Mouse (Mus musculus): ENCODE data around the gene Sf3b5. TPM values are rescaled to one million over a fixed set of nuclear protein-coding genes. Genes with fewer than 3 reads are reported as not detected.

Sf3b5 gene
- polyA plus RNA-seq, 1 experiment from 2014 or later: 25.3 TPM

DNA sequence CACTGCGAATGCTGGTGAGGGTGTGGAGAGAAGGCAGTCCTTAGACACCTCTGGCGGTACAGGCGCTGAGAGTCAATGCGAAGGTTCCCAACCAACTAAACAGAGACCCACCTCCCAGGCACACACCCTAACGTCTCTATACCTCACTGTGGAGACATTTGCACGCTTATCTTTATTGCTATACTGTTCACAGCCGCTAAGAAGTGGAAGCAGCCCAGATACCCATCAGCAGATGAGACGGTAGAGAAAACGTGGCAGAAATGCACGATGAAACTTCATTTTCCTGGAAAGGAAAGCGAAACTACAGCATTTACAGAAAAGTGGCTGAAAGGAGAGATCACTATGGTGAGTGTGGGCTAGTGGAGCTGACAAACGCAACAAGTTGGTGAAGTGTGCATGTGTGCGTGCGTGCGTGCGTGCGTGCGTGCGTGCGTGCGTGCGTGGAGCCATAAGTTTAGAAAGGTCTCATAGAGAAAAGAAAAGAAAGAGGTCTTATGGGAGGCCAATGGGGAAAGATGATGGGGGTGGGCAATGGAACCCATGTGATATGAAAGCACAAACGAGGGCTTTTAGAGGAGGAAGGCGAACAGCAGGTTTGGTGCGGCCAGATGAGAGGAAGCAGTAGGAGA lies 11.6 kb upstream of the Sf3b5 start:
- no peak for ATAC-seq

DNA sequence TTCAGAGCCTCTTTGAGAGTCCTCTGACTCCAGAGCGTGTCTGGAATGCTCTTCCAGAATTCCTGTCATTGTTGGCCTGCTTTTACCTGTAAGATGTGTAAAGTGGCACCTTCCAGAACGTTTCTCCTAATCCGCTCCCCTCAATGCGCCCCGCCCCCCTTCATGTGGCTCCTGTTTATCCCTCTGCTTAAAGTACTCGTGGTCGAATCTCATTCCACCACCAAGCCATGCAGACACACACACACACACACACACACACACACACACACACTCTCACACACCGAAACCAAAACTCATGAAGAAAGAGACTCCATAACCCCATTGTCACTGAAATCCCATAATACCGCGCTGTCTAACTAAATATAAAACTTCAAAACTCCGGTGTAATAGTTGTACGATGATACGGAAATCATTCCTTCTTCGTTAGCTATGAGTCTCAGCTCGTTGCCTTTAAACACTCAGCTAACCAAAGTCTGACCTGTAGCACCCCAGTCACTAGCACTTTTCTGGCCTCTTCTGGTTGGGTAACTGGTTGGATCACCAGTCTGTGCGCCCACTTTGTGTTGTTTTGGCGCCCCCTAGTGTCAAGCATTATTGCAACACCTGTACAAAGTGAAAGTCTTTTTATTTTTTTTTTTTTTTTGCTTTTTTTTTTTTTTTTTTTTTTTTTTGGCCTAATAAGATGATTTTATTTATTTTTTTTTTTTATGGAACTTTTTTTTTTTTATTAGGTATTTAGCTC lies 8.2 kb upstream of the Sf3b5 start:
- Histone ChIP-seq H3K4me2 (ENCODE audit: low read length) (no peak overlapping the region), H3K4me3 (ENCODE audit: low read length) (no peak overlapping the region), H3K9me3 (ENCODE audit: control insufficient read depth, low read length) (no peaks in the 10 kb centered on the region), H3K27ac (ENCODE audit: low read depth, low read length) (no peak overlapping the region), H3K27me3 (replicated peaks; ENCODE audit: control insufficient read depth, insufficient read depth, low read length) (no peaks in the 10 kb centered on the region), H3K9ac (ENCODE audit: low read depth, low read length) (no peak overlapping the region), H3K4me1 (ENCODE audit: control insufficient read depth, insufficient read depth, low read depth, low read length) (no peaks in the 10 kb centered on the region), H3K36me3 (ENCODE audit: control insufficient read depth, insufficient read depth, low read length) (no peaks in the 10 kb centered on the region)
- peak; percentile 77 for ATAC-seq
- 46% methylated on average over 17 of the region's 17 CpGs for WGBS

More for the DNA sequence above, 11.6 kb upstream of the Sf3b5 start:
- Histone ChIP-seq H3K9me3 (ENCODE audit: control insufficient read depth, low read length) (no peaks in the 10 kb centered on the region), H3K9ac (ENCODE audit: low read depth, low read length) (no peak overlapping the region), H3K36me3 (ENCODE audit: control insufficient read depth, insufficient read depth, low read length) (no peaks in the 10 kb centered on the region), H3K27ac (ENCODE audit: low read depth, low read length) (no peak overlapping the region), H3K4me1 (ENCODE audit: control insufficient read depth, insufficient read depth, low read depth, low read length) (no peaks in the 10 kb centered on the region), H3K27me3 (replicated peaks; ENCODE audit: control insufficient read depth, insufficient read depth, low read length) (no peaks in the 10 kb centered on the region), H3K4me2 (ENCODE audit: low read length) (no peak overlapping the region), H3K4me3 (ENCODE audit: low read length) (no peak overlapping the region)
- WGBS: 88% methylated on average over 25 of the region's 25 CpGs

GRCm38 (mm10) chr10:13007876-13008736 lies 3.0 kb downstream of the Sf3b5 start:
- Histone ChIP-seq H3K9me3 (ENCODE audit: control insufficient read depth, low read length) (no peaks in the 10 kb centered on the region), H3K4me2 (ENCODE audit: low read length) (peak overlapping the region; percentile 98), H3K27ac (ENCODE audit: low read depth, low read length) (peak overlapping the region; percentile 78), H3K9ac (ENCODE audit: low read depth, low read length) (peak overlapping the region; percentile 79), H3K36me3 (ENCODE audit: control insufficient read depth, insufficient read depth, low read length) (no peaks in the 10 kb centered on the region), H3K27me3 (replicated peaks; ENCODE audit: control insufficient read depth, insufficient read depth, low read length) (no peaks in the 10 kb centered on the region), H3K4me3 (ENCODE audit: low read length) (peak overlapping the region; percentile 93), H3K4me1 (ENCODE audit: control insufficient read depth, insufficient read depth, low read depth, low read length) (peaks cover 11% of the 10 kb centered on the region)
- 4% methylated on average over 51 of the region's 52 CpGs for WGBS
- ATAC-seq: peak; percentile 100

DNA sequence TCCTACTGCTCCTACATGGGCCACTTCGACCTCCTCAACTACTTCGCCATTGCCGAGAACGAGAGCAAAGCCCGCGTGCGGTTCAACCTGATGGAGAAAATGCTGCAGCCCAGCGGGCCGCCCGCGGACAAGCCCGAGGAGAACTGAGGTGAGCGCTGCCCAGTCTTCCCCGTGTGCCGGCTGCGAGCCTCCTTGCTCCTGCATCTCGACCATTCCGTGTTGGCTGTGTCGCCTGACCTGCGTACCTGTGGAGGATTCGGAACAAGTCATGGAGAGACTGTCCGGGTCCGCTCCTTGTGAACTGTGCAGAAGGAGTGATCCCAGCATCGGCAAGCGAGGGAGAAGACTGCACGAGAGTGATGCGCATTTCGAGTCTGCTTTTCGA lies 3.6 kb downstream of the Sf3b5 start:
- 1% methylated on average over 29 of the region's 29 CpGs for WGBS

GRCm38 (mm10) chr10:13014026-13014425 lies 8.9 kb downstream of the Sf3b5 start:
- H3K4me2 ChIP-seq (ENCODE audit: low read length): no peak overlapping the region
- no peaks in the 10 kb centered on the region for H3K9me3 ChIP-seq (ENCODE audit: control insufficient read depth, low read length)
- 67% methylated on average over 7 of the region's 7 CpGs for WGBS
- H3K36me3 ChIP-seq (ENCODE audit: control insufficient read depth, insufficient read depth, low read length): no peaks in the 10 kb centered on the region
- no peak for ATAC-seq
- H3K27ac ChIP-seq (ENCODE audit: low read depth, low read length): no peak overlapping the region
- no peaks in the 10 kb centered on the region for H3K27me3 ChIP-seq (replicated peaks; ENCODE audit: control insufficient read depth, insufficient read depth, low read length)
- no peak overlapping the region for H3K9ac ChIP-seq (ENCODE audit: low read depth, low read length)
- H3K4me3 ChIP-seq (ENCODE audit: low read length): no peak overlapping the region
- peaks cover 11% of the 10 kb centered on the region for H3K4me1 ChIP-seq (ENCODE audit: control insufficient read depth, insufficient read depth, low read depth, low read length)

More for the DNA sequence above, 3.6 kb downstream of the Sf3b5 start:
- Histone ChIP-seq H3K9me3 (ENCODE audit: control insufficient read depth, low read length) (no peaks in the 10 kb centered on the region), H3K36me3 (ENCODE audit: control insufficient read depth, insufficient read depth, low read length) (no peaks in the 10 kb centered on the region), H3K9ac (ENCODE audit: low read depth, low read length) (peak overlapping the region; percentile 79), H3K27me3 (replicated peaks; ENCODE audit: control insufficient read depth, insufficient read depth, low read length) (no peaks in the 10 kb centered on the region), H3K4me3 (ENCODE audit: low read length) (peak overlapping the region; percentile 93), H3K4me1 (ENCODE audit: control insufficient read depth, insufficient read depth, low read depth, low read length) (peaks cover 11% of the 10 kb centered on the region), H3K27ac (ENCODE audit: low read depth, low read length) (peak overlapping the region; percentile 78), H3K4me2 (ENCODE audit: low read length) (peak overlapping the region; percentile 98)
- no peak for ATAC-seq

DNA sequence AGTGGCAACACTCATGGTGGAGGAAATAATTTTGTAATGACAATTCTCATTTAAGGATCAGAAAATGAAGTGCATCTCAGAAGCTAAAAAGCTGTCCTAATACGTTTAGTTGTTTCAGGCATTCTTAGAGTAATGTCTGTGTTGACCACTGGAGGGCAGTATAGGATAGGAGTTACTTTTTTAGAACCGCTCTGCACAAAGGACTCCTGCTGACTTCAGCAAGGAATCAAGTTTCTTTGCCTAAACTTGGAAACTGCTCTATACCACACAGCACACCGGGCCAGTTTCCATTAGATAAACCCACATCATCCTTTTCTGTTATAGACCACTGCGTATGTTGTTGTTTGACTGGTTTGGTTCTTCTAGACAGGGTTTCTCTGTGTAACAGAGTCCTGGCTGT lies 11.4 kb downstream of the Sf3b5 start:
- Histone ChIP-seq H3K27me3 (replicated peaks; ENCODE audit: control insufficient read depth, insufficient read depth, low read length) (no peaks in the 10 kb centered on the region), H3K9me3 (ENCODE audit: control insufficient read depth, low read length) (no peaks in the 10 kb centered on the region), H3K4me1 (ENCODE audit: control insufficient read depth, insufficient read depth, low read depth, low read length) (no peaks in the 10 kb centered on the region), H3K4me3 (ENCODE audit: low read length) (no peak overlapping the region), H3K4me2 (ENCODE audit: low read length) (no peak overlapping the region), H3K27ac (ENCODE audit: low read depth, low read length) (no peak overlapping the region), H3K9ac (ENCODE audit: low read depth, low read length) (no peak overlapping the region), H3K36me3 (ENCODE audit: control insufficient read depth, insufficient read depth, low read length) (no peaks in the 10 kb centered on the region)
- 23% methylated on average over 4 of the region's 4 CpGs for WGBS
- peak; percentile 74 for ATAC-seq

GRCm38 (mm10) chr10:13018510-13018909 lies 13.4 kb downstream of the Sf3b5 start:
- H3K27me3 ChIP-seq (replicated peaks; ENCODE audit: control insufficient read depth, insufficient read depth, low read length): no peaks in the 10 kb centered on the region
- 61% methylated on average over 7 of the region's 7 CpGs for WGBS
- H3K4me3 ChIP-seq (ENCODE audit: low read length): no peak overlapping the region
- no peak overlapping the region for H3K27ac ChIP-seq (ENCODE audit: low read depth, low read length)
- no peak overlapping the region for H3K4me2 ChIP-seq (ENCODE audit: low read length)
- no peaks in the 10 kb centered on the region for H3K9me3 ChIP-seq (ENCODE audit: control insufficient read depth, low read length)
- H3K36me3 ChIP-seq (ENCODE audit: control insufficient read depth, insufficient read depth, low read length): no peaks in the 10 kb centered on the region
- 0 out of 2 replicates have a peak, but pooled peaks have one; percentile 37 for ATAC-seq
- H3K4me1 ChIP-seq (ENCODE audit: control insufficient read depth, insufficient read depth, low read depth, low read length): no peaks in the 10 kb centered on the region
- H3K9ac ChIP-seq (ENCODE audit: low read depth, low read length): no peak overlapping the region

- WGBS: 72% methylated on average over 5 of the region's 5 CpGs
These were observed 13.9 kb downstream of the Sf3b5 start for GRCm38 (mm10) chr10:13019026-13019425.

GRCm38 (mm10) chr10:13022103-13022502 lies 17.0 kb downstream of the Sf3b5 start:
- no peak for ATAC-seq
- Histone ChIP-seq H3K27me3 (replicated peaks; ENCODE audit: control insufficient read depth, insufficient read depth, low read length) (no peaks in the 10 kb centered on the region), H3K27ac (ENCODE audit: low read depth, low read length) (no peak overlapping the region), H3K4me1 (ENCODE audit: control insufficient read depth, insufficient read depth, low read depth, low read length) (no peaks in the 10 kb centered on the region), H3K4me2 (ENCODE audit: low read length) (no peak overlapping the region), H3K9ac (ENCODE audit: low read depth, low read length) (no peak overlapping the region), H3K4me3 (ENCODE audit: low read length) (no peak overlapping the region), H3K9me3 (ENCODE audit: control insufficient read depth, low read length) (no peaks in the 10 kb centered on the region), H3K36me3 (ENCODE audit: control insufficient read depth, insufficient read depth, low read length) (no peaks in the 10 kb centered on the region)
- WGBS: 87% methylated on average over 4 of the region's 4 CpGs

More at GRCm38 (mm10) chr10:13019026-13019425, 13.9 kb downstream of the Sf3b5 start:
- H3K4me1 ChIP-seq (ENCODE audit: control insufficient read depth, insufficient read depth, low read depth, low read length): no peaks in the 10 kb centered on the region
- no peak overlapping the region for H3K27ac ChIP-seq (ENCODE audit: low read depth, low read length)
- no peaks in the 10 kb centered on the region for H3K27me3 ChIP-seq (replicated peaks; ENCODE audit: control insufficient read depth, insufficient read depth, low read length)
- ATAC-seq: no peak
- no peaks in the 10 kb centered on the region for H3K36me3 ChIP-seq (ENCODE audit: control insufficient read depth, insufficient read depth, low read length)
- no peak overlapping the region for H3K4me3 ChIP-seq (ENCODE audit: low read length)
- H3K9ac ChIP-seq (ENCODE audit: low read depth, low read length): no peak overlapping the region; the same call in 1 of the 2 replicates
- no peaks in the 10 kb centered on the region for H3K9me3 ChIP-seq (ENCODE audit: control insufficient read depth, low read length)
- no peak overlapping the region for H3K4me2 ChIP-seq (ENCODE audit: low read length)

All from hindbrain, embryonic 16.5 days (tissue).